Mouse (Mus musculus) erythroblast, embryonic 14.5 days (primary cell): ENCODE results near the gene Hivep3. TPM values are rescaled to one million over a fixed set of nuclear protein-coding genes. Genes with fewer than 3 reads are reported as not detected.

Experiments used
- H3K27me3 ChIP-seq: 2 replicates; pipeline ENCODE4 v1.6.1; 2012; ENCODE audit warnings: inconsistent platforms; ENCODE audit not compliant: control insufficient read depth
- H3K36me3 ChIP-seq: 2 replicates; pipeline ENCODE4 v1.6.1; 2012; ENCODE audit warnings: mild to moderate bottlenecking, inconsistent platforms; ENCODE audit not compliant: control insufficient read depth
- H3K4me1 ChIP-seq: 2 replicates; pipeline ENCODE4 v1.6.1; 2012; ENCODE audit warnings: inconsistent platforms; ENCODE audit not compliant: control insufficient read depth
- H3K4me3 ChIP-seq: replicated peaks from 2 replicates; pipeline ENCODE3; 2012; ENCODE audit warnings: moderate library complexity, mild to moderate bottlenecking, inconsistent platforms
- H3K9me3 ChIP-seq: 2 replicates; pipeline ENCODE4 v1.6.1; 2012; ENCODE audit warnings: low read length, inconsistent platforms, mixed read lengths; ENCODE audit not compliant: control insufficient read depth
- GATA1 ChIP-seq: IDR thresholded peaks from 2 replicates; pipeline ENCODE4 v1.6.1; 2012; ENCODE audit warnings: low read length, inconsistent platforms, mixed read lengths
- TAL1 ChIP-seq: IDR thresholded peaks from 3 replicates; pipeline ENCODE4 v1.6.1; 2012; ENCODE audit warnings: low read length, inconsistent platforms, mixed read lengths
- polyA plus RNA-seq: library from polyadenylated mRNA; stranded (reverse); fragments of >175 nt; gene quantifications from 2 replicates; pipeline ENCODE4 v1.2.3, GENCODE M21; 2012

The Hivep3 gene
- polyA plus RNA-seq, 1 experiment, result 0.01 TPM

GRCm38 (mm10) chr4:119721531-119721930 lies 12.1 kb upstream of the Hivep3 start:
- no peak for TF ChIP-seq GATA1
- Histone ChIP-seq H3K36me3 (no peaks in the 10 kb centered on the region), H3K4me3 (no peak overlapping the region), H3K9me3 (no peaks in the 10 kb centered on the region), H3K4me1 (no peaks in the 10 kb centered on the region), H3K27me3 (no peaks in the 10 kb centered on the region)

GRCm38 (mm10) chr4:119726074-119726473 lies 7.5 kb upstream of the Hivep3 start:
- TF ChIP-seq TAL1 (no peak), GATA1 (no peak)
- no peaks in the 10 kb centered on the region for H3K4me1 ChIP-seq
- no peaks in the 10 kb centered on the region for H3K27me3 ChIP-seq
- H3K36me3 ChIP-seq, result no peaks in the 10 kb centered on the region
- no peak overlapping the region for H3K4me3 ChIP-seq
- no peaks in the 10 kb centered on the region for H3K9me3 ChIP-seq

- TF ChIP-seq GATA1 (no peak), TAL1 (no peak)
- Histone ChIP-seq H3K36me3 (no peaks in the 10 kb centered on the region), H3K9me3 (no peaks in the 10 kb centered on the region), H3K4me1 (no peaks in the 10 kb centered on the region), H3K27me3 (no peaks in the 10 kb centered on the region; the same call in 1 of the 2 replicates), H3K4me3 (no peak overlapping the region)
Observed at GRCm38 (mm10) chr4:119727871-119728270, 5.7 kb upstream of the Hivep3 start.

DNA sequence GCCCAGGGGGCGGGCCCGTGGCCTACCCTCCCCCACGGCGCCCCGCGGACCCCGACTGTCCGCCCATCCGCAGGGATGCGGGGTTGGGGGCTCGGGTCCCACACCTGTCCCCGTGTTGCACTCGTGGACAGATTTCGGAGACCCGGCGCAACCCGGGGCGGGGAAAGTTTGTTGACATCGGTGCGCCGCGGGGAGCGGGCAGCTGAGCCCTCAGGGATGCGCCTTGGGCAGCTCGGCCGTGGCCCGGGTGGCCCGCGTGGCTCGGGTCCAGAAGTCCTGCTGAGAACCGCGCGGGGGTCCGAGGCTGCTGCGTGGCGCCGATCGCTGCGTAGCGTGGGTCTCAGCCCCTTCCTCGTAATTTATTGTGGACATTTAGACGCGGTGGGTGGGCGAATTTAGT lies 358 bp downstream of the Hivep3 start:
- Histone ChIP-seq H3K4me1 (peaks cover 11% of the 10 kb centered on the region), H3K27me3 (peaks cover 34% of the 10 kb centered on the region), H3K4me3 (peak overlapping the region; percentile 60), H3K9me3 (peaks cover 3% of the 10 kb centered on the region; the same call in 1 of the 2 replicates), H3K36me3 (no peaks in the 10 kb centered on the region)
- TF ChIP-seq TAL1, result no peak
- TF ChIP-seq GATA1, result no peak

- Histone ChIP-seq H3K4me3 (no peak overlapping the region), H3K36me3 (no peaks in the 10 kb centered on the region), H3K27me3 (peaks cover 34% of the 10 kb centered on the region), H3K9me3 (peaks cover 3% of the 10 kb centered on the region; the same call in 1 of the 2 replicates), H3K4me1 (peaks cover 11% of the 10 kb centered on the region)
- no peak for TF ChIP-seq TAL1
- no peak for TF ChIP-seq GATA1
Observed at GRCm38 (mm10) chr4:119734352-119734751, 768 bp downstream of the Hivep3 start.

GRCm38 (mm10) chr4:119738641-119739040 lies 5.1 kb downstream of the Hivep3 start:
- Histone ChIP-seq H3K4me3 (no peak overlapping the region), H3K27me3 (peaks cover 27% of the 10 kb centered on the region), H3K4me1 (peaks cover 5% of the 10 kb centered on the region), H3K36me3 (no peaks in the 10 kb centered on the region), H3K9me3 (peaks cover under 1% of the 10 kb centered on the region; the same call in 1 of the 2 replicates)
- no peak for TF ChIP-seq TAL1
- no peak for TF ChIP-seq GATA1

- Histone ChIP-seq H3K36me3 (no peaks in the 10 kb centered on the region), H3K9me3 (no peaks in the 10 kb centered on the region), H3K27me3 (peaks cover 18% of the 10 kb centered on the region), H3K4me1 (no peaks in the 10 kb centered on the region), H3K4me3 (no peak overlapping the region)
- TF ChIP-seq TAL1 (no peak), GATA1 (no peak)
Observed at GRCm38 (mm10) chr4:119739301-119740062, 5.9 kb downstream of the Hivep3 start.

DNA sequence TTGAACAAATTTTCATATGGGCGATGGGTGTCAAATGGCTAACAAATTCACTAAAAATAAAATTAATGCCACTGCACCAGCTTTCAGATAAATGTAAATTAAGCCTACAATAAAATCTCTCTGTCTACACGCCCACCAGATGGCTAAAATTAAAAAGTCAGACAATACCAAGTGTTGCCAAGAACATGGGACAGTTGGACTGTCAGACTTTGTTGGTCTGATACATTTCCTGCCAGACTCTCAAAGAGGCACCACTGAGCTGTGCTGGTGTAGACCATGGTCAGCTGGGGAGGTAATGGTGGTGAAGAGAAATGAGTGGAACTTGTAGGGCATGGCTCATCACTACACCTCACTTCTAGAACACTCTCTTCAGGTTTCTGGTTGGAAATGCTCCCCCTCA lies 14.8 kb downstream of the Hivep3 start:
- Histone ChIP-seq H3K9me3 (no peaks in the 10 kb centered on the region), H3K4me3 (no peak overlapping the region)
- TF ChIP-seq GATA1, result no peak
- no peak for TF ChIP-seq TAL1

DNA sequence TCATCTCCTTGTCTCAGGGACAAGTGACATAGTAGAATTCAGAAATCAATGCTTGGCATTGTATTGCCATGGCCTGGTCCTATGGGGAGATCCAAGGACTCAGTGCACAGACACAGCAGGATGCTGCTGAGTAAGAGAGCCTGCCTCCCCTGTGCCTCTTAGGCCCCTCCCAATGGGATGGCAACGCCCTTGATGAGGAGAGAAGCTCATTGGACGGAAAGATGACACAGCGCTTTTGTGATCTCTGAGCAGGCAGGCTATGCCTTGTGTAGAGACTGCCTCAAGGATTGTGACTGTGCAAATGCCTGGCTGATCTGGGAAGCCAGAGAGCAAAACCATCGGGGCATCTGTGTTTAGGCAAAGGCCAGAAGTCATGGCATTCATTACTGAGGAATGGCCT lies 16.6 kb downstream of the Hivep3 start:
- H3K9me3 ChIP-seq, result no peaks in the 10 kb centered on the region
- H3K4me3 ChIP-seq, result no peak overlapping the region
- TF ChIP-seq GATA1 (no peak), TAL1 (no peak)
- H3K27me3 ChIP-seq, result no peaks in the 10 kb centered on the region
- H3K4me1 ChIP-seq, result peaks cover 9% of the 10 kb centered on the region
- H3K36me3 ChIP-seq, result no peaks in the 10 kb centered on the region

More for the DNA sequence above, 14.8 kb downstream of the Hivep3 start:
- Histone ChIP-seq H3K27me3 (no peaks in the 10 kb centered on the region), H3K4me1 (peaks cover 9% of the 10 kb centered on the region), H3K36me3 (no peaks in the 10 kb centered on the region)
